Mouse (Mus musculus) neural tube, embryonic 10.5 days (tissue): ENCODE measurements around the gene Cpeb2.

Experiments
- DNase-seq: peaks from one replicate; pipeline ENCODE4 v3.0.0-alpha.2; 2017; ENCODE audit warnings: low spot score; ENCODE audit errors: extremely low spot score

The Cpeb2 gene

GRCm38 (mm10) chr5:43309961-43310360 lies 77.0 kb downstream of the Cpeb2 start:
- DNase-seq: no peak

GRCm38 (mm10) chr5:43324311-43324862 lies 91.4 kb downstream of the Cpeb2 start:
- DNase-seq: no peak

GRCm38 (mm10) chr5:43325561-43325960 lies 92.6 kb downstream of the Cpeb2 start:
- DNase-seq: no peak

GRCm38 (mm10) chr5:43328579-43328978 lies 95.6 kb downstream of the Cpeb2 start:
- DNase-seq: no peak

GRCm38 (mm10) chr5:43330260-43330659 lies 97.3 kb downstream of the Cpeb2 start:
- no peak for DNase-seq

- no peak for DNase-seq
Measured at GRCm38 (mm10) chr5:43334469-43334868, 101.5 kb downstream of the Cpeb2 start.

GRCm38 (mm10) chr5:43337212-43337611 lies 104.2 kb downstream of the Cpeb2 start:
- no peak for DNase-seq

GRCm38 (mm10) chr5:43338771-43339475 lies 106.0 kb downstream of the Cpeb2 start:
- no peak for DNase-seq
